Mouse (Mus musculus) ES-Bruce4 (cell line): ENCODE measurements around the gene Xlr4b.
"Not testable (repeated sequence)": the region's sequence is repeated elsewhere in the genome, so short reads cannot be mapped to it uniquely, and the experiment has no call there.

Experiments used
- CTCF ChIP-seq: IDR thresholded peaks from one replicate; pipeline ENCODE4 v1.8.1; 2011; ENCODE audit warnings: low read depth, low read length
- EP300 ChIP-seq: IDR thresholded peaks from 2 replicates; pipeline ENCODE4 v1.6.1; 2011; ENCODE audit warnings: low read depth, low read length; ENCODE audit not compliant: insufficient read depth
- POLR2A ChIP-seq: IDR thresholded peaks from one replicate; pipeline ENCODE4 v1.8.1; 2011; ENCODE audit warnings: low read length; ENCODE audit not compliant: insufficient read depth

- not testable (repeated sequence) for TF ChIP-seq CTCF, POLR2A, EP300
Observed at GRCm38 (mm10) chrX:73176889-73177288, 37.2 kb upstream of the Xlr4b start, which contains the start of gene Spin2d.
